28 mouse cellular contexts compared by ENCODE assay signal in genomic region chr7:66001797-66002196, GRCm38 (mm10). TPM values are rescaled to one million over a fixed set of nuclear protein-coding genes. Genes with fewer than 3 reads are reported as not detected.
DNase-seq lines count a peak whose midpoint lies in the region; ATAC-seq lines count a peak whose summit lies in the region.
"Had no signal": no experiment of that assay in that cellular context is flagged by ENCODE, and none has a peak within 500 bp of the region (broad histone marks: within the 10 kb centered on the region; RNA-seq: fewer than 3 reads in every experiment).

No protein-coding gene starts in this region.

- no peaks in the 10 kb centered on the region for H3K9me3 ChIP-seq in limb, embryonic 15.5 days
- no peaks in the 10 kb centered on the region for H3K9me3 ChIP-seq in limb, embryonic 10.5 days (replicated peaks)
- peaks cover 31% of the 10 kb centered on the region for H3K9me3 ChIP-seq in embryonic facial prominence, embryonic 14.5 days (ENCODE audit: control insufficient read depth, low read length)
- H3K9me3 ChIP-seq in embryonic facial prominence, embryonic 15.5 days (replicated peaks): no peaks in the 10 kb centered on the region
- H3K9me3 ChIP-seq in stomach, embryonic 15.5 days: no peaks in the 10 kb centered on the region
- H3K9me3 ChIP-seq: forebrain, embryonic 15.5 days; heart, embryonic 15.5 days had no signal

- H3K4me1 ChIP-seq in limb, embryonic 15.5 days: peaks cover 14% of the 10 kb centered on the region
- H3K4me1 ChIP-seq in limb, embryonic 10.5 days: peaks cover 14% of the 10 kb centered on the region
- H3K4me1 ChIP-seq in embryonic facial prominence, embryonic 14.5 days (ENCODE audit: control insufficient read depth, insufficient read depth, low read length): peaks cover 11% of the 10 kb centered on the region
- H3K4me1 ChIP-seq in embryonic facial prominence, embryonic 15.5 days: peaks cover 8% of the 10 kb centered on the region; the same call in 1 of the 2 replicates
- H3K4me1 ChIP-seq in stomach, embryonic 15.5 days: no peaks in the 10 kb centered on the region
- H3K4me1 ChIP-seq: forebrain, embryonic 12.5 days; forebrain, embryonic 15.5 days; heart, embryonic 12.5 days; heart, embryonic 15.5 days; hindbrain, embryonic 10.5 days; hindbrain, embryonic 13.5 days had no signal

- no peak overlapping the region for H3K4me3 ChIP-seq in limb, embryonic 15.5 days
- no peak overlapping the region for H3K4me3 ChIP-seq in limb, embryonic 10.5 days
- H3K4me3 ChIP-seq in embryonic facial prominence, embryonic 14.5 days (ENCODE audit: low read depth, low read length): no peak overlapping the region
- no peak overlapping the region for H3K4me3 ChIP-seq in embryonic facial prominence, embryonic 15.5 days (replicated peaks)
- no peak overlapping the region for H3K4me3 ChIP-seq in stomach, embryonic 15.5 days (replicated peaks)
- H3K4me3 ChIP-seq: embryonic facial prominence, embryonic 12.5 days; forebrain, embryonic 12.5 days; forebrain, embryonic 15.5 days; gastrocnemius, adult 2 months; heart, embryonic 12.5 days; heart, embryonic 15.5 days; hindbrain, embryonic 10.5 days; hindbrain, embryonic 13.5 days had no signal

- H3K27me3 ChIP-seq in limb, embryonic 15.5 days: no peaks in the 10 kb centered on the region
- H3K27me3 ChIP-seq in limb, embryonic 10.5 days (ENCODE audit: low read depth, poor library complexity, severe bottlenecking): no peaks in the 10 kb centered on the region
- no peaks in the 10 kb centered on the region for H3K27me3 ChIP-seq in embryonic facial prominence, embryonic 14.5 days (replicated peaks; ENCODE audit: control insufficient read depth, insufficient read depth, low read length)
- no peaks in the 10 kb centered on the region for H3K27me3 ChIP-seq in embryonic facial prominence, embryonic 15.5 days
- no peaks in the 10 kb centered on the region for H3K27me3 ChIP-seq in stomach, embryonic 15.5 days (replicated peaks)
- H3K27me3 ChIP-seq: embryonic facial prominence, embryonic 12.5 days; forebrain, embryonic 12.5 days; forebrain, embryonic 15.5 days; heart, embryonic 12.5 days; heart, embryonic 15.5 days; hindbrain, embryonic 13.5 days had no signal

- H3K36me3 ChIP-seq in limb, embryonic 15.5 days: peaks cover 2% of the 10 kb centered on the region; the same call in 1 of the 2 replicates
- H3K36me3 ChIP-seq in limb, embryonic 10.5 days: no peaks in the 10 kb centered on the region
- H3K36me3 ChIP-seq in embryonic facial prominence, embryonic 14.5 days (ENCODE audit: control insufficient read depth, insufficient read depth, low read length): no peaks in the 10 kb centered on the region
- 0 out of 2 replicates have a peak, but pooled peaks cover 2% of the 10 kb centered on the region for H3K36me3 ChIP-seq in embryonic facial prominence, embryonic 15.5 days
- H3K36me3 ChIP-seq in stomach, embryonic 15.5 days: no peaks in the 10 kb centered on the region
- H3K36me3 ChIP-seq: embryonic facial prominence, embryonic 12.5 days; forebrain, embryonic 12.5 days; forebrain, embryonic 15.5 days; heart, embryonic 15.5 days; hindbrain, embryonic 10.5 days; hindbrain, embryonic 13.5 days had no signal

- no peak overlapping the region for H3K4me2 ChIP-seq in limb, embryonic 15.5 days
- no peak overlapping the region for H3K4me2 ChIP-seq in embryonic facial prominence, embryonic 14.5 days (ENCODE audit: low read depth, low read length)
- no peak overlapping the region for H3K4me2 ChIP-seq in embryonic facial prominence, embryonic 15.5 days (replicated peaks)
- no peak overlapping the region for H3K4me2 ChIP-seq in stomach, embryonic 15.5 days
- H3K4me2 ChIP-seq: embryonic facial prominence, embryonic 12.5 days; forebrain, embryonic 12.5 days; forebrain, embryonic 15.5 days; heart, embryonic 12.5 days; heart, embryonic 15.5 days; hindbrain, embryonic 13.5 days had no signal

- H3K9ac ChIP-seq in limb, embryonic 15.5 days: no peak overlapping the region
- no peak overlapping the region for H3K9ac ChIP-seq in embryonic facial prominence, embryonic 14.5 days (ENCODE audit: low read depth, low read length)
- no peak overlapping the region for H3K9ac ChIP-seq in embryonic facial prominence, embryonic 15.5 days
- H3K9ac ChIP-seq in stomach, embryonic 15.5 days: no peak overlapping the region
- H3K9ac ChIP-seq: embryonic facial prominence, embryonic 12.5 days; forebrain, embryonic 12.5 days; forebrain, embryonic 15.5 days; heart, embryonic 12.5 days; heart, embryonic 15.5 days; hindbrain, embryonic 13.5 days had no signal

- 53% methylated on average over 3 of the region's 3 CpGs for WGBS in limb, embryonic 15.5 days
- WGBS in limb, embryonic 10.5 days: 81% methylated on average over 3 of the region's 3 CpGs
- WGBS in embryonic facial prominence, embryonic 14.5 days: 68% methylated on average over 3 of the region's 3 CpGs
- 55% methylated on average over 3 of the region's 3 CpGs for WGBS in embryonic facial prominence, embryonic 15.5 days
- 50% methylated on average over 3 of the region's 3 CpGs for WGBS in stomach, embryonic 15.5 days

- ATAC-seq in limb, embryonic 15.5 days (ENCODE audit: insufficient number of reproducible peaks, low FRiP score, low TSS enrichment, low read depth): no peak
- peak; percentile 57; the same call in 1 of the 2 replicates for ATAC-seq in embryonic facial prominence, embryonic 14.5 days (ENCODE audit: low read depth)
- ATAC-seq in embryonic facial prominence, embryonic 15.5 days (ENCODE audit: insufficient number of reproducible peaks, low FRiP score, low TSS enrichment, low read depth): no peak
- no peak for ATAC-seq in stomach, embryonic 15.5 days (ENCODE audit: insufficient read depth, low FRiP score, low read depth)
- ATAC-seq: CD4-positive, CD25-positive, alpha-beta regulatory T cell, adult 4 months; forebrain, embryonic 15.5 days; hindbrain, embryonic 16.5 days had no signal

- no peak for DNase-seq in limb, embryonic 10.5 days (ENCODE audit: low spot score)
- no peak for DNase-seq in embryonic facial prominence, embryonic 14.5 days (ENCODE audit: low spot score)
- DNase-seq in kidney, postnatal 36 days: no peak
- DNase-seq in urinary bladder, adult 18-20 months (ENCODE audit: low spot score in 2 of 2): no peak
- no peak for DNase-seq in layer of hippocampus, adult 9-11 months
- DNase-seq: adrenal gland, adult 2 months; adrenal gland, postnatal 14 days; cerebellum, adult 11 months; gastrocnemius, adult 2 months; gastrocnemius, postnatal 14 days; heart, adult 11 months; heart, postnatal 10 days; heart, postnatal 36 days had no signal

- peak overlapping the region; percentile 58; the same call in 1 of the 2 replicates for H3K27ac ChIP-seq in limb, embryonic 15.5 days
- no peak overlapping the region for H3K27ac ChIP-seq in limb, embryonic 10.5 days
- H3K27ac ChIP-seq in embryonic facial prominence, embryonic 14.5 days (replicated peaks; ENCODE audit: low read depth, low read length): no peak overlapping the region
- 0 out of 2 replicates have a peak overlapping the region, but pooled peaks have one; percentile 44 for H3K27ac ChIP-seq in embryonic facial prominence, embryonic 15.5 days (replicated peaks)
- peak overlapping the region; percentile 79; the same call in 1 of the 2 replicates for H3K27ac ChIP-seq in stomach, embryonic 15.5 days
- H3K27ac ChIP-seq: forebrain, embryonic 12.5 days; forebrain, embryonic 15.5 days; gastrocnemius, adult 2 months; heart, embryonic 15.5 days; hindbrain, embryonic 10.5 days; hindbrain, embryonic 13.5 days had no signal

RNA-seq across cellular contexts. Expression of gene Gm45213, which starts 41.6 kb away (rescaled TPM):
- not detected in 2 replicates for polyA plus RNA-seq in limb, embryonic 15.5 days (2015; fragmentation: Nextera tagmentation; extraction: Ambion mirVana)
- not detected in 2 replicates for polyA plus RNA-seq in limb, embryonic 10.5 days (2016; fragmentation: Nextera tagmentation; extraction: Ambion mirVana)
- polyA plus RNA-seq in embryonic facial prominence, embryonic 14.5 days (2014; fragmentation: Nextera tagmentation; extraction: Ambion mirVana): not detected in 2 replicates
- polyA plus RNA-seq in embryonic facial prominence, embryonic 15.5 days (2015; fragmentation: Nextera tagmentation; extraction: Ambion mirVana): not detected in 2 replicates
- not detected in 2 replicates for polyA plus RNA-seq in stomach, embryonic 15.5 days (2015; fragmentation: Nextera tagmentation; extraction: Ambion mirVana)
- polyA plus RNA-seq: adrenal gland, adult 2 months; C2C12; CD4-positive, CD25-positive, alpha-beta regulatory T cell, adult 4 months; cerebellum, adult 2 months; embryonic facial prominence, embryonic 12.5 days; forebrain, embryonic 12.5 days; forebrain, embryonic 15.5 days; frontal cortex, adult 2 months; heart, embryonic 12.5 days; heart, embryonic 15.5 days; hindbrain, embryonic 10.5 days; hindbrain, embryonic 13.5 days; hindbrain, embryonic 16.5 days had no signal

RNA-seq across cellular contexts. Expression of gene Snrpa1, which starts 57.0 kb away (rescaled TPM):
- 145 and 148 TPM in 2 replicates for polyA plus RNA-seq in limb, embryonic 15.5 days (2015; fragmentation: Nextera tagmentation; extraction: Ambion mirVana)
- 276 and 312 TPM in 2 replicates for polyA plus RNA-seq in limb, embryonic 10.5 days (2016; fragmentation: Nextera tagmentation; extraction: Ambion mirVana)
- 134 and 146 TPM in 2 replicates for polyA plus RNA-seq in embryonic facial prominence, embryonic 14.5 days (2014; fragmentation: Nextera tagmentation; extraction: Ambion mirVana)
- polyA plus RNA-seq in embryonic facial prominence, embryonic 15.5 days (2015; fragmentation: Nextera tagmentation; extraction: Ambion mirVana): 145 and 158 TPM in 2 replicates
- 150 and 164 TPM in 2 replicates for polyA plus RNA-seq in stomach, embryonic 15.5 days (2015; fragmentation: Nextera tagmentation; extraction: Ambion mirVana)

Comparison
In these comparisons a context has a peak if more than half of its experiments do, and no peak if none do; other contexts are left out.
1. H3K27ac ChIP-seq: peak in limb, embryonic 15.5 days (single experiment), embryonic facial prominence, embryonic 15.5 days (single experiment) and stomach, embryonic 15.5 days (single experiment); none in limb, embryonic 10.5 days (single experiment) and embryonic facial prominence, embryonic 14.5 days (single experiment).